Mouse (Mus musculus): Measurements from ENCODE around the gene Nagpa.

DNA sequence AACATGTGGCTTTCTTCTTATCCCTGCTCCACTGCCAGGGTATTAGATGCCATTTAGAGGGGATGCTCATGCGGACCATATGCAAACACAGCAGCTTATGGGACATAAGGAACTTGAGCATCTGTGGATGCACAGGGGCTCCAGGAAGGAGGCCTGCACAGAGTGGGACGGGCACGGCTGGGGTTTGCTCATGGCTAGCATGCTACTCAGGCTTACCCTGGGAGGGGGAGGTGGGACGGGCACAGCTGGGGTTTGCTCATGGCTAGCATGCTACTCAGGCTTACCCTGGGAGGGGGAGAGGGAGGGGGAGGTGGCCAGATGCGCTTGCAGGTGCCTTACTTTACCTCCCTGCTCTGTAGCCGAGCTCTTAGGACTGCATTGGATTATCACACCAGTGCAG, 39.1 kb upstream of the Nagpa start:
- TF ChIP-seq CTCF (IDR thresholded peaks at IDR 0.05 in 2 of 3, conservative IDR thresholded peaks at IDR 0.05 in 1 of 3; ENCODE audit: control insufficient read depth in 1 of 3, insufficient read depth in 1 of 3, low read depth in 2 of 3, low read length in 3 of 3, poor library complexity in 1 of 3, severe bottlenecking in 1 of 3): no peak
- no peak for TF ChIP-seq NELFE (IDR thresholded peaks at IDR 0.05; ENCODE audit: low read depth, low read length)
- TF ChIP-seq ZNF384 (IDR thresholded peaks at IDR 0.05; ENCODE audit: low read depth, low read length): no peak
- no peak for TF ChIP-seq UBTF (IDR thresholded peaks at IDR 0.05; ENCODE audit: borderline replicate concordance, insufficient read depth, low read depth, low read length)
- no peak for TF ChIP-seq POLR2A (IDR thresholded peaks at IDR 0.05; ENCODE audit: control insufficient read depth in 1 of 2, insufficient read depth in 1 of 2, low read depth in 1 of 2, low read length in 2 of 2, poor library complexity in 1 of 2)
- no peak for TF ChIP-seq SIN3A (IDR thresholded peaks at IDR 0.05; ENCODE audit: low read length)
- TF ChIP-seq USF1 (IDR thresholded peaks at IDR 0.05; ENCODE audit: low read depth, low read length): no peak
- TF ChIP-seq MAFK (IDR thresholded peaks at IDR 0.05; ENCODE audit: borderline replicate concordance, low read depth, low read length): no peak
